Mouse (Mus musculus): ENCODE data around the gene Tln1. TPM values are rescaled to one million over a fixed set of nuclear protein-coding genes. Genes with fewer than 3 reads are reported as not detected.
A peak's percentile ranks its signal among the peaks of the same experiment; 100 is the strongest.

Gene Tln1
- polyA plus RNA-seq, 1 experiment from 2014 or later: 70.2 TPM

DNA sequence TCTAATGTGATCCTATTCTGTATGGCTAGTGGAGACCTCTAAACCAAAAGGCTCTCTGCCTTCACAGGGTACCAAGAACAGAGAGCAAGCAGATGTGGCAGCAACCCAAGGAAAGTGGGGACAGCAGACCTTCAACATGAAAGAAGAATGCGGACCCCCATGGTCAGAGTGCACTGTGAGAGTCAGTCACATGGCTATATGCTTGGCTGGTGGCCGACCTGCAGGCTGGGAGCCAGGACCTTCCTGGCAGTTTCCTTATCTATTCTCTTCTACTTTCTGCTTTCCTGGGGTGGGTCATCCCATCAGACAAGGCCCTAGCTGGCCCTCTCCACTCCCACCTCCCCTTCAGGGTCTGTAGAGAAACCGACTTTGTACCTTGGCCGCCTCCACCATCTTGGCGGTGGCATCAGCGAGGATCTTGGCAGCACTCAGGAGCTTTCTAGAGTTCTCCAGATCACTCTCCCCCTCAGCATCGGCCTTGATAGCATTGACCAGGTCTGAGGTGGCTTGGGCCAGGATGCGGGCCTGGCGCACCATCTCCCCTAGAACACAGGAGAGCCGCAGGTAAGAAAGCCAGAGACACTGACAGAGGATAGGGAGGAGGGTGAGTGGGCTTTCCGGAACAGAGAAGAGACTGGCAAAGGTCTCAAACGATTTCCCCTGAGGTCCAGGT lies 16.0 kb downstream of the Tln1 start:
- H3K27me3 ChIP-seq (replicated peaks; ENCODE audit: control insufficient read depth, insufficient read depth, low read length): no peaks in the 10 kb centered on the region
- no peak overlapping the region for H3K9ac ChIP-seq (ENCODE audit: low read depth, low read length)
- H3K4me1 ChIP-seq (ENCODE audit: control insufficient read depth, insufficient read depth, low read length): no peaks in the 10 kb centered on the region
- H3K36me3 ChIP-seq (ENCODE audit: control insufficient read depth, insufficient read depth, low read length): peaks cover 100% of the 10 kb centered on the region
- no peak overlapping the region for H3K4me2 ChIP-seq (ENCODE audit: low read depth, low read length)
- H3K27ac ChIP-seq (replicated peaks; ENCODE audit: low read depth, low read length): no peak overlapping the region
- H3K4me3 ChIP-seq (ENCODE audit: low read depth, low read length): no peak overlapping the region
- DNase-seq (ENCODE audit: low spot score) (no peak), ATAC-seq (ENCODE audit: low read depth) (no peak)
- 88% methylated on average over 11 of the region's 12 CpGs for WGBS
- H3K9me3 ChIP-seq (ENCODE audit: control insufficient read depth, low read length): no peaks in the 10 kb centered on the region

- H3K27ac ChIP-seq (replicated peaks; ENCODE audit: low read depth, low read length): no peak overlapping the region
- no peak overlapping the region for H3K4me3 ChIP-seq (ENCODE audit: low read depth, low read length)
- no peaks in the 10 kb centered on the region for H3K4me1 ChIP-seq (ENCODE audit: control insufficient read depth, insufficient read depth, low read length)
- H3K36me3 ChIP-seq (ENCODE audit: control insufficient read depth, insufficient read depth, low read length): peaks cover 100% of the 10 kb centered on the region
- H3K9ac ChIP-seq (ENCODE audit: low read depth, low read length): no peak overlapping the region
- peak; percentile 39; the same call in 1 of the 2 replicates for ATAC-seq (ENCODE audit: low read depth)
- H3K27me3 ChIP-seq (replicated peaks; ENCODE audit: control insufficient read depth, insufficient read depth, low read length): no peaks in the 10 kb centered on the region
- peak; percentile 29 for DNase-seq (ENCODE audit: low spot score)
- 44% methylated on average over 2 of the region's 3 CpGs for WGBS
- H3K9me3 ChIP-seq (ENCODE audit: control insufficient read depth, low read length): no peaks in the 10 kb centered on the region
- H3K4me2 ChIP-seq (ENCODE audit: low read depth, low read length): no peak overlapping the region
Observed at GRCm38 (mm10) chr4:43542044-43542443, 20.4 kb downstream of the Tln1 start.

GRCm38 (mm10) chr4:43536031-43536430 lies 26.5 kb downstream of the Tln1 start:
- no peak for DNase-seq (ENCODE audit: low spot score)
- Histone ChIP-seq H3K36me3 (ENCODE audit: control insufficient read depth, insufficient read depth, low read length) (peaks cover 100% of the 10 kb centered on the region), H3K9ac (ENCODE audit: low read depth, low read length) (no peak overlapping the region), H3K27me3 (replicated peaks; ENCODE audit: control insufficient read depth, insufficient read depth, low read length) (no peaks in the 10 kb centered on the region), H3K9me3 (ENCODE audit: control insufficient read depth, low read length) (no peaks in the 10 kb centered on the region), H3K27ac (replicated peaks; ENCODE audit: low read depth, low read length) (no peak overlapping the region), H3K4me1 (ENCODE audit: control insufficient read depth, insufficient read depth, low read length) (no peaks in the 10 kb centered on the region), H3K4me3 (ENCODE audit: low read depth, low read length) (no peak overlapping the region), H3K4me2 (ENCODE audit: low read depth, low read length) (no peak overlapping the region)
- ATAC-seq (ENCODE audit: low read depth): no peak
- WGBS: 92% methylated on average over 9 of the region's 9 CpGs

DNA sequence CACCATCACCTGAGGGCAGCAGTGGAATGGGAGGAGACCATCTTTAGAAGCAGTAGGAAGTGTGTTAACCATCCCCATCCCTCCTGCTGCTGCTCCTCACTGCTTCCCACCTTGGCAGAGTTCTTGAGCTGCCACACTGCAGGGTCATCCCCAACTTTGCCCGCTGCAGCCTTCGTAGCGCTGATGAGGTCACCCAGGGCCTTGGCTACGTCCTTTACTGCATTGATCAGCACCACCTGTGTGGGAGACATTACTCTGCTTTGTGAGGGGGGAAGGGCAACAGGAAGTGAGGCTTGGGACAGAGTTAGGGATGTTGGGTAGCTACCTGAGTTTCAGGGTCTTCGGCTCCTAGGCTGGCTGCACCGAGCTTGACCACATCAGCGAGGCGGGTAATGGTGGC lies 26.9 kb downstream of the Tln1 start:
- Histone ChIP-seq H3K9me3 (ENCODE audit: control insufficient read depth, low read length) (no peaks in the 10 kb centered on the region), H3K36me3 (ENCODE audit: control insufficient read depth, insufficient read depth, low read length) (peaks cover 100% of the 10 kb centered on the region), H3K4me1 (ENCODE audit: control insufficient read depth, insufficient read depth, low read length) (no peaks in the 10 kb centered on the region), H3K27me3 (replicated peaks; ENCODE audit: control insufficient read depth, insufficient read depth, low read length) (no peaks in the 10 kb centered on the region), H3K4me2 (ENCODE audit: low read depth, low read length) (no peak overlapping the region), H3K9ac (ENCODE audit: low read depth, low read length) (no peak overlapping the region), H3K27ac (replicated peaks; ENCODE audit: low read depth, low read length) (no peak overlapping the region), H3K4me3 (ENCODE audit: low read depth, low read length) (no peak overlapping the region)
- WGBS: 89% methylated on average over 8 of the region's 8 CpGs
- no peak for ATAC-seq (ENCODE audit: low read depth)
- no peak for DNase-seq (ENCODE audit: low spot score)

DNA sequence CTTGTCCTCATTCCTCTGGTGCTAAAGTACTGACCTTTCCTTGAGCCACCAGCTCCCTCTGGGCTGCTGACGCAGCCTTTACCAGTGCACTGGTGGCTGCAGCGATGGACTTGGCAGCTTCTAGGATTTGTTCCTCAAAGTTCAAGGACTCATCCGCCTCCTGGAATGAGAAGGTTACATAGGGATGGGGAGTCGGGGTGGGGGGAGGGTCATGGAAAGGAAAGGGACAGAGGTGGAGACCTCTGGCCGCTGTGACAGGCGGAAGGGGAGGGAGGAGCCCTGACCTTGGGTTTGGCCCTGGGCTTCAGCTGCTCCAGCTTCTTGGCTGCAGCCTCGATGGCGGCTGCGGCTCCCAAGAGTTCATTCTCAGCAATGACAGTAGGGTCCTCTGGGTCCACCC lies 29.2 kb downstream of the Tln1 start:
- ATAC-seq (ENCODE audit: low read depth) (no peak), DNase-seq (ENCODE audit: low spot score) (no peak)
- Histone ChIP-seq H3K27ac (replicated peaks; ENCODE audit: low read depth, low read length) (no peak overlapping the region), H3K4me1 (ENCODE audit: control insufficient read depth, insufficient read depth, low read length) (no peaks in the 10 kb centered on the region), H3K9me3 (ENCODE audit: control insufficient read depth, low read length) (no peaks in the 10 kb centered on the region), H3K4me3 (ENCODE audit: low read depth, low read length) (no peak overlapping the region), H3K9ac (ENCODE audit: low read depth, low read length) (no peak overlapping the region), H3K36me3 (ENCODE audit: control insufficient read depth, insufficient read depth, low read length) (peaks cover 77% of the 10 kb centered on the region), H3K4me2 (ENCODE audit: low read depth, low read length) (no peak overlapping the region), H3K27me3 (replicated peaks; ENCODE audit: control insufficient read depth, insufficient read depth, low read length) (no peaks in the 10 kb centered on the region)
- WGBS: 83% methylated on average over 9 of the region's 9 CpGs

DNA sequence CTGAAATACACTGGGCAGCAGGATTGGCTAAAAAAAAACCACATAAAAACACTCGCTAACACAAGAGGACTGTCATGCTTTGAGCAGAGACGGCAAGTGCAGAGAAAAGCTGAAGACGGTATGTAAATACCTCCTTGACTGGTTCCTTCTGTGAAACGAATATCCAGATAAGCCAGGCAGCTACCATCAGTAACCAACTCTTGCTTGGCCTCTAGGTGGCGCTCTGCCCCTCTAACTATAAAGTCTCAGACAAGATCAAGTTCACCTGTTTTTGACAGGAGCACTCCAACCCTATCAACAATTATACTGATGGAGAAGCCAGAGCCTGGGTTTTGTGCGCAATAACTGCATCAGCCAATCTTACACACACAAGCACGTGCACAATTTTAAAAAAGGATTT lies 31.9 kb downstream of the Tln1 start:
- no peak for ATAC-seq (ENCODE audit: low read depth)
- H3K27ac ChIP-seq (replicated peaks; ENCODE audit: low read depth, low read length): no peak overlapping the region
- WGBS: 22% methylated on average over 7 of the region's 7 CpGs
- no peaks in the 10 kb centered on the region for H3K9me3 ChIP-seq (ENCODE audit: control insufficient read depth, low read length)
- no peak overlapping the region for H3K4me2 ChIP-seq (ENCODE audit: low read depth, low read length)
- H3K27me3 ChIP-seq (replicated peaks; ENCODE audit: control insufficient read depth, insufficient read depth, low read length): no peaks in the 10 kb centered on the region
- H3K4me3 ChIP-seq (ENCODE audit: low read depth, low read length): no peak overlapping the region
- DNase-seq (ENCODE audit: low spot score): peak; percentile 82
- H3K36me3 ChIP-seq (ENCODE audit: control insufficient read depth, insufficient read depth, low read length): peaks cover 50% of the 10 kb centered on the region
- H3K4me1 ChIP-seq (ENCODE audit: control insufficient read depth, insufficient read depth, low read length): no peaks in the 10 kb centered on the region
- no peak overlapping the region for H3K9ac ChIP-seq (ENCODE audit: low read depth, low read length)

DNA sequence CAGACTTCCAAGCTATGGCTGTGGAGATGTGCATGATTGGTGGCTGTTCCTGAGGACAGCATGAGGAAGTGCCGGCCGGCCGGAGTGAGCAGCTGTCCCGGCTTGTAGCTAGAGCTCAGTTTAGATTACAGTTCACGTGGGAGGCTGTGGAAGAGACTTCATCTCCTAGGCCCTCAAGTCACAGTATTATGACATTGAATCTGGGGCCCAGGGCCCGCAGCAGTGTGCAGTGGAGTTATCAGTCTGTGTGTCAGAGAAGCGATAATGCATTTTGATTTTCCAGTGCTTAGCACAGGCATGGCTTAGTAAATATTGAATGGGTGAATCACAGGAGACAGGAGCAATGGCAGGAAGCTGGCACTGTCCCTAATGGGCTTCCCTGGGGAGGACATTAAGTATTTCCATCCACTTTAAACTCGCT lies 32.4 kb downstream of the Tln1 start:
- peak; percentile 38; the same call in 1 of the 2 replicates for ATAC-seq (ENCODE audit: low read depth)
- peak; percentile 48 for DNase-seq (ENCODE audit: low spot score)
- Histone ChIP-seq H3K9ac (ENCODE audit: low read depth, low read length) (no peak overlapping the region), H3K36me3 (ENCODE audit: control insufficient read depth, insufficient read depth, low read length) (peaks cover 45% of the 10 kb centered on the region), H3K4me3 (ENCODE audit: low read depth, low read length) (no peak overlapping the region), H3K4me1 (ENCODE audit: control insufficient read depth, insufficient read depth, low read length) (no peaks in the 10 kb centered on the region), H3K4me2 (ENCODE audit: low read depth, low read length) (no peak overlapping the region), H3K27ac (replicated peaks; ENCODE audit: low read depth, low read length) (no peak overlapping the region), H3K9me3 (ENCODE audit: control insufficient read depth, low read length) (no peaks in the 10 kb centered on the region), H3K27me3 (replicated peaks; ENCODE audit: control insufficient read depth, insufficient read depth, low read length) (no peaks in the 10 kb centered on the region)
- WGBS: 54% methylated on average over 8 of the region's 8 CpGs

GRCm38 (mm10) chr4:43528487-43528886 lies 34.0 kb downstream of the Tln1 start:
- Histone ChIP-seq H3K36me3 (ENCODE audit: control insufficient read depth, insufficient read depth, low read length) (peaks cover 29% of the 10 kb centered on the region), H3K9me3 (ENCODE audit: control insufficient read depth, low read length) (no peaks in the 10 kb centered on the region), H3K4me1 (ENCODE audit: control insufficient read depth, insufficient read depth, low read length) (peaks cover 6% of the 10 kb centered on the region), H3K4me2 (ENCODE audit: low read depth, low read length) (no peak overlapping the region), H3K27me3 (replicated peaks; ENCODE audit: control insufficient read depth, insufficient read depth, low read length) (peaks cover 7% of the 10 kb centered on the region), H3K4me3 (ENCODE audit: low read depth, low read length) (no peak overlapping the region), H3K27ac (replicated peaks; ENCODE audit: low read depth, low read length) (no peak overlapping the region), H3K9ac (ENCODE audit: low read depth, low read length) (no peak overlapping the region)
- WGBS: 81% methylated on average over 9 of the region's 9 CpGs
- DNase-seq (ENCODE audit: low spot score) (no peak), ATAC-seq (ENCODE audit: low read depth) (no peak)

DNA sequence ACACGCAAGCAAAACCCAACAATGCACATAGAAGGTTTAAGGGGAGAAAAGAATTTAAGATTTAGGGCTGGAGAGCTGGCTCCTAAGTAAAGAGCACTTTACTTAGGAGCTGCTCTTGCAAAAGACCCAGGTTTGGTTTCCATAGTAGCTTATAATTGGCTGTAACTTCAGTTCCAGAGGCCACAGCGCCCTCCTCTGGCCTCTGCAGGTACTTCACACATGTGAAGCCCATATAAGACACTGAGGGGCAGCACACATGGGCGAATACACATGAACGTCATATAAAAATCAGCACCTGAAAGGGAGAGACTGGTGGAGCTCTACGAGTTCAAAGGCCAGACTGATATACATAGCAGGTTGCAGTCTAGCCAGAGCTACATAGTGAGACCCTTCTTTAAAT lies 34.6 kb downstream of the Tln1 start:
- Histone ChIP-seq H3K36me3 (ENCODE audit: control insufficient read depth, insufficient read depth, low read length) (peaks cover 23% of the 10 kb centered on the region), H3K9ac (ENCODE audit: low read depth, low read length) (no peak overlapping the region), H3K27me3 (replicated peaks; ENCODE audit: control insufficient read depth, insufficient read depth, low read length) (peaks cover 9% of the 10 kb centered on the region), H3K9me3 (ENCODE audit: control insufficient read depth, low read length) (no peaks in the 10 kb centered on the region), H3K4me3 (ENCODE audit: low read depth, low read length) (no peak overlapping the region), H3K27ac (replicated peaks; ENCODE audit: low read depth, low read length) (no peak overlapping the region), H3K4me2 (ENCODE audit: low read depth, low read length) (no peak overlapping the region), H3K4me1 (ENCODE audit: control insufficient read depth, insufficient read depth, low read length) (peaks cover 11% of the 10 kb centered on the region)
- WGBS: 67% methylated on average over 5 of the region's 5 CpGs
- ATAC-seq (ENCODE audit: low read depth): no peak
- no peak for DNase-seq (ENCODE audit: low spot score)

Measured in embryonic facial prominence, embryonic 14.5 days (tissue).